Mouse (Mus musculus) urinary bladder, postnatal 25 days (tissue): Measurements from ENCODE around the gene Nepro.

ENCODE experiments used
- DNase-seq: peaks from one replicate; pipeline ENCODE4 v3.0.0; 2022; ENCODE audit warnings: low spot score

Gene Nepro

DNA sequence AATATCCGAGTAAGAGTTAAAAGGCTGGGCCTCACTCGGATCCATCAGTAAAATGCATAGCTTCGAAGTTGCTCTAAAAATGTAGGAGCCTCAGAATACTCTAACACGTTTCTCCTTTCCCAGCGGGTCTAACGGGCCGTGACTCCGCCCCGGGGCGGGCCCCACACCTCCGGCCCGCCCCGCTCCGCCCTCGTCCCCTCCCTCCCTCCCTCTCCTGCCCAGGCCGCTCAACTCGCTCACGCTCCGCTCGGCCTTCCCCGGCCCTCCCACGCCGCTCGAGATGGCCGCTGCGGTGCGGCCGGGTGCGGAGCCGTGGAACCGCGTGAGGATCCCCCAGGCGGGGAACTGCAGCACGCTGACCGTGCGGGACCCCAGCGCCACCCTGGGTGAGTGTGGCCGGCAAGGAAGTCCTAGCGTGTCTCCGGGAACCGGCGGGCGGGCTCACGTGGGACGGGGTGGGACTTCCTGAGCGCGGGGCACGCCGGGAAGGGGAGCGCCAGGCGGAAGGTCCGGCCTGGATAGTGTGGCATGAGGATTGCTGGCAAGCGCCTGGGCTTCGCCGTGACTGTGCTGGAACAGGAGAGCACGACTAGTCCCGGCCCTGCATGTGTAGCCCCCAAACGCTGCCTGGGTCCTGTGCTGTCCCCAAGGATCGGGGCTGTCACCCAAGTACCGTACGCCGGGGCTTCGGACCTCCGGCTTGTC, at the start of gene Nepro:
Nepro (plus strand) TSS at position 219 of the 705 bp plus-strand sequence.
- DNase-seq = peak; percentile 89

DNA sequence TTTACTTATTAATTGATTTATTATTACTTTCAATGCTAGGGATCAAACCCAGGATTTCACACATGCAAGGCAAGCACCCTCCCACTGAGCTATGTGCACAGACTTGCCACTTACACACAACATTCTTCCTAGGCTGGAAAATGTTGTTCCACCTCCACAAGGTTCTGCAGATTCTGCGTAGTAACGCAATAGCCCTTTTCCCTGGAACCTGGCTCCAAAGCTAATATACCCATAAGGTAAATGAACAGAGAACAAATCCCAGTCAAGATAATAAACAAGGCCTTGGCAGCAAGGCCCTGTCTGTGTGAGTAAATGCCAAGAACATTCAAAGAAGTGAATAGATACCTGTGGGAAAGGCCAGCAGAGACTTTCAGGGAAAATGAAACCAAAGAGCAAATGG, 47.7 kb upstream of the Nepro start:
- DNase-seq = no peak

DNA sequence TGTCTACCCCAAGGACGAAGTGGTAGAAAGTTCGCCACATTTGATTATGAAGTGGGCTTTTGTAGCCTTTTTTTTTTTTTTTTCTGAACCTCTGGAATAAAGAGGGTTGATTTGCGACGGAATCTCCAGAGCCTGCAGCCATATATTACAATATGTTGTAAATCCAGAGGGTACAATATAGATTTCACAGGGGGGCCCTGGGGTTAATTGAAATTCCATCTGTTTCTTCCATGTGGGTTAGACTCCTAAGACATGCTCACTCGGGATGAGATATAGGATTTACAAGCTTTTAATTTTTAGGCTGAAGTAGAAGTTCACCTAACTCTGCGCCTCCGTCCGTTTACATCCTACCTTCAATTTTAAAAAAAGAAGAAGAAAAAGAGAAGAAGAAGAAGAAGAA, 45.0 kb upstream of the Nepro start:
- no peak for DNase-seq

DNA sequence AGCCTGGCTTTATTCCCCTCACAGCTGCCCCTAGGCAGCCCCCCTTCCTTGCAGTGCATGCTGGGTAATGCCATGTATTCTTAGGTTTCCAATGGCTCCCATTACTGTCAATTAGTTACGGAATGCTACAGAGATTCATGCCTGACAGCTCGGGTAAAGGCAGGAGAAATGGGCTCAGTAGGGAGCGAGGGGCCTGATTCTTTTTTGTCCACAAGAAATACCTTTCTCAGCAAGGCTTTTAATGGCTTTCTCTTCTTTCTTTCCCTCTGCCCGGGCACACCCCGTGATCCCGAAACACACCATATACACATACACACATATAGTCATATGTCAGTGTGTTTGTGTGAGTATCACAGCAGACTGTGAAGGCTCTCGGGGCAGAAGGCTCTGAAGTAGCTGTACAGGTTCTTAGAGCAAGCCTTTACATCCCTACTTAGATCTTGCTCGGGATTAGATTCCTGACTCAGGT, 44.6 kb upstream of the Nepro start:
- DNase-seq = no peak

DNA sequence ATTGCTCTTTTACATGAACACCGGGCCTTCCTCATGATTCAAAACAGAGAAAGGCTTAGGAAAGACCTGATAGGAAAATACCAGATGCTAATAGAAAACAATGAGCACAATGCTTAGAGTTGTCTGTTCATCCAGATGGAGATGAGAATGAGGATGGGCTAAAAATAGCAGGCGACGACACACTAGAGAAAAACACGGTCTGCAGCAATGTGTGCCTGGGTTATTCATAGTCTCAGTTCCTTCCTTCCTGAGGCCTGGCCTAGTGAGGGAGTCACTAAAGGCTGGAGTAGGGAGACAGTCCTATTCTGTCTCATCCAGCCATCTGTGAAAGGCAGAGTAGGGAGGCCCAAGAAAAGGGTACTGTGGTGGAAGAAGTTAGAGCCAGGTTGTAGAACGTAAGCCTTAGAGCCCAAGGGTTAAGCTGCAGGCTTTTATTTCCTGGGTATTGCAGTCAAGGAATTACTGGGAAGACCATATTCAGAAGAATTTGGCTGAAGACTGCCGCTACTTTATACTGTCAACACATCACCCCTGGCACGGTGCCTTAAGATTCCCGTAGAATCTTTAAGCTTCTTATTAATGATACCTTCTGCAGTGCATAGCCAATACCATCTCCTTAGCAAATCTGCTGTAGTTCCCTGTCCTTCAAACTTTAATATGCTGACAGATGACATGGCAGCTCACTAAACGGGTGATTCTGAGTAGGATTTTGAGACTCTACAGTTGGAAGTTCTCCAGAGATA, 43.2 kb upstream of the Nepro start:
- DNase-seq = no peak

DNA sequence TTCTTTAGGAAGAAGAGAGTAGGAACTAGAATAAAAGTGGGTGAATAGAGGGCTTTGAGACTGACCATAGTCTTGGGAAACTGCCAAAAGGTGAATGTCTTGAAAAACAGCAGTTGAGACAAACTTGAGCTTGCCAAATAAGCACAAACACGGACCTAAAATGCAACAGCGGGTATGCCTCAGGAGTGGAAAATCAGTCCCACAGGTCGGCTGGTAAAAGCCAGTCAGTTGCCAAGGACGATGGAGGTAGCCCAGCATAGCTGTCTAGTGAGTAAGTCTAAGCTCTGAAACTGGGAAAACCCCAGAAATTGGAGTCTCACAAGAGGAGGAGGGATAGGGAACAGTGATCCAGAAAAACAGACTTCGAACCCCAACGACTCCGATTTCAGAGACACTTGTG, 39.5 kb upstream of the Nepro start:
- DNase-seq = no peak

DNA sequence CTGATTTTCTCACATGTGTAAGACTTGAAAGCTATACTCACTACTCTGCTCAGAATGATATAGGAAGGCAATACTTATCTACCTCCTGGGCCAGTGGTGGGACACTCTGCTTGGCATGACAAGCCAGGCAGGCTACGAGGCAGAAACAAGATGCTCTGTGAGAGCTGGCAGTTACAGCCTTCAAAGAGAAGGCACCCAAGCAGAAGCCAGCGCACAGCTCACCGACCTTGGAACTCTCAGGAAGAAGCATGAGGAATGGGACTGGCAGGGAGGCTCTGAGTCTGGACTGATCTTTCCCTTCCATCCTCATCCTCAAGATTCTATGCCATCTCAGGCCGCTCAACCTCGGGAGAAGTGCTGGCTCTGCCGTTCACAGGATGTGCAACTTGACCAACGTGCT, 38.7 kb upstream of the Nepro start:
- DNase-seq = no peak

DNA sequence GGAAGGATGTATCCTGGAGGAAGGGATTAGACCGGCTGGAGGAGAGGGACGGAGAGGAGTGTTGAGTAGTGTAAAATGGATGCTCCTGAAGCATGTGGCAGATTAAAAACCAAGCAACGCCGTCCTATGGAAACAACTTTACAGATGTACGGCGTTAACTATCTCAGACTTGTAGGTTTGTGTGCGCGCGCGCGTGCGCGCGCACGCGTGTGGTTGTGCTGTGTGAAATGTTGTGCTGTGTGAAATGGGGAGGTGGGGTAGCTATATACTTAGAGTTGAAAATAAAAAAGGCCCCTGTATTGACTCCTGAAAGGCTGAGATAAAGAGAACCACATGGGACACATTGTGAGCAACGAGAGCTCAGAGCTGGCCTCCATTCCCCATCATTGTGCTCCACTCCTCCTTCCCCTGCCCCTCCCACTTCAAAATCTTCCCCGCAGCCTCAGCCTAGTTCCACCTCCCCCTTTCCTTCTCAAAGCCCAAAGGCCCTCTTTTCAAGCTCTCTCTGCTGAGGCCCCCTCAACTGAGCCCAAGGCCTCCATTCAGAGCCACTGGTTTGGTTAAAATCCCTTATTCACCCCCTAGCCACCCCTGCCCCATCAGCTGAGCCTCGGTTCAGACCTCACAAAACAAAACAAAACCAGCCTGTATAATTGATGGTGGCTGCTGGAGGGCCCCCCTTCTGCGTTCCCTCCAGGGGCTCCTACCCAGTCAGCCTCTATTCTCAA, 36.9 kb upstream of the Nepro start:
- no peak for DNase-seq

DNA sequence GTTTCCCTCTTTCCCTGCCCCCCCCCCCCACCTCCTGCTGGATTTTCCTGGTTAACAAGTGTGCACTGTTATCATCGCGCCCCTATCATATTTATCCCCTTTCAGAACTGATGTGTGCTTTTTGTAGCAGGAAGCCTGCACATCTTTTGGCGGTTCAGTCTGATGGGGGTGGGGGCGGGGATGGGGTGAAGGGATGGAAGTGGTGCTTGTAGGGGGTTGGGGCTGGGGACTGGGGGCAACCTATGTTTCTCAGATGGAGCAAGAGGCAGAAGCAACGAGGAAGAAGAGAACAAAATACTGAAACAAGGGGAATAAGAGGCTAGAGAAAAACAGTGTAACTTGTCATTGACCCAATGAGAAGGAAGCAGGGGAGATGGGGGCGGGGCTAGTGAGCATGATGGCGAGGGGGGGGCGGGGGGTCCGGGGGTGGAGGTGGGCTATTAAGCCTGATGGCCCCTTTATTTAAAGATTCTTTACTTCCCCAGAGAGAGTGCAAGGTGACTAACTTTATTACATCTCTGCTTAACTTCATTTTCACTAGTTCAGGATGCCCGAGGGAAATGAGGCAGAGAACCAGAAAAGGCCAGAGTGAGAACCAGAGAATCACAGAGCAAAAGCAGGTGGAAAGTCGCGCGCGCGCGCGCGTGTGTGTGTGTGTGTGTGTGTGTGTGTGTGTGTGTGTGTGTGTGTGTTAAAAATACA, 36.2 kb upstream of the Nepro start:
- no peak for DNase-seq

DNA sequence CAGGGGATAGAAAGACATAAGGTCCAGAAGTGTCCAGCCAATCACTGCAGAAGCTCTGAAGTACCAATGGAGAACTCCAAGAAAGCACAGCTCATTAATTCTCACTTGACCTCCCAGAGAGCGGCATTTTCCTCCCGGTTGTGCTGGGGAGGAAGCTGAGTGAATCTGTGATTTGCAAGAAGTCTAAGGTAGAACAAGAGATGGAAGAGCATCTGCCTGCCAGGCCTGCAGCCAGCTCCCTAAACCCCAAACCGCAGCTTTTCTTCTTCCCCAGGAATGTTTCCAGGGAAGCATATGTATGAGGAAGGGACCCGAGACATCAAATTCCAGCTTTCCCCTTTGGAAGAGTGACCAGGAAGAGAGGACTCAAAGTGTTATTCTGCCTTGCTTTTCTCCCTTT, 35.6 kb upstream of the Nepro start:
- DNase-seq = no peak

DNA sequence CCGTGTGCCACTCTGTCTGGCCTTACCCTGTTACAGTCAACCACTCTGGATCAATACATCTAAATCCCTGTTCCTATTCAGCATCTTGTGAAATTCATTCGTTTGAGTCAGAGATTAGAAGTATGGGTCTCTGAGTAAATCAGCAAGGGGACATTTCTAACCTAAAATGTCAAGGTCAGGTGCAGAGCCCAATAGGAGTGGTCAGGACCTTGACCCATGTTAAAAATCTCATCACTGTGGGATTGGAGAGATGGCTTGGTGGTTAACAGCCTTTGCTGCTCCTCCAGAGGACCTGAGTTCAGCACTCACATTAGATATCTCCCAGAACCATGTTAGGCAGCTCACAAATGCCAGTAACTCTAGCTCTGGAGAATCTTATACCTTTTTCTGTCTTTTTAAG, 33.6 kb upstream of the Nepro start:
- DNase-seq = no peak

DNA sequence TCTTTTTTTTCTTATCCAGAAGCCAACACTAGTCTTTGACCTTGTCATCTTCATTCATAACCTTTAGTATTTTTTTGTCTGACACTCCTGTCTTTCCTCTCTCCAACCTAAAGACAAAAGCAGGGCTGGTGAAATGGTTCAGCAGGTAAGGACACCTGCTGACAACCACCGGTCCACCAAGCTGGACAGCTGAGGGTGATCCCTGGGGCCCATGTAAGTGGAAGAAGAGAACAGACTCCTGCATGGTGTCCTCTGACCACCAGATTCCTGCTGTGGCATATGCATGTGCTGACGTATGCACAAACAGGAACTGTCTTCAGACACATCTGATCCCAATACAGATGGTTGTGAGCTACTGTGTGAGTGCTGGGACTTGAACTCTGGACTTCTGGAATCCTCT, 33.0 kb upstream of the Nepro start:
- no peak for DNase-seq

DNA sequence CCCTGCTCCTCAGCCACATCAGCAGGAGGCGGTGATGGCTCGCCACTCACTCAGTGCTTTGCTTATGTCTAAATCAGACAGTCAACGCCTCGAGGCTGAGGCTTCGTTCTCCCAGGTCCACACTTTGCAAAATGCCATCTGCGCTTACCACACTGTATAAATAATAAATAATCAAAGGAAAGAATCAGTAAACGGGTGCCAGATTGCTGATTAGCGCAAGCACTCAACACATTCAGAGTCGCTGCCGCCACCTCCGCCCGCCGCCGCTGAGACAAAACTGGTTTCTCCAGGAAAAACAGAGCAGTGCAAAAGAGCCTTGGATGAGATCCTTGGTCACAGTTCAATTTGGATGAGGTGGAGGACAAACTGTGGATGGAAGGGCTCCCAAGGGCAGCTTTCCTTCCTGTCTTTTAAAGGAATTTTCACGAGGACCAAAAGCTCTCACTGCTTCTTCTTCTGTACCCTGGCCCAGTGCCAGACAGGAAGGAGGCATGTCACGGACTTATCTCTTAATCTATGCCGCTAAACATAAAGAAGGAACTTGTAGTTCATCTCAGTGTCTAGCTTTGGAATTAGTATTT, 32.5 kb upstream of the Nepro start:
- peak; percentile 29 for DNase-seq

DNA sequence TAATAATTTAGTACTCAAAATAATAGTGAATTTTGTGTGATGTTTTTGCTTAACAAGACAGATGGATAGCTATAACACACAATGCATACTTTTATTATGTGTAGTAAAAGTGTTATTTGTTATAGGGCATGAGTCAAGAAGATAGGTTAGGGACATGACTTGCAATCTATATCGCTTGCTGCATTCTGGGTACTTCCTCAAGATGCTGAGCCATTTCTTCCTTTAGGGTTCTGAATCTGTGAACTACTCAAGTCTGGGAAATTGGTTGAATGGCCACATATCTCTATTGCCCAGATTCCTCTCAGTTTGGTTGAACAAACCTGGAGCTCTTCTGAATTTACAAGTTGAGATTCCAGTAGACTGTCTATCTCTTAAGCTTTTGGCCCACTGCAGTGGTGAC, 31.6 kb upstream of the Nepro start:
- no peak for DNase-seq

DNA sequence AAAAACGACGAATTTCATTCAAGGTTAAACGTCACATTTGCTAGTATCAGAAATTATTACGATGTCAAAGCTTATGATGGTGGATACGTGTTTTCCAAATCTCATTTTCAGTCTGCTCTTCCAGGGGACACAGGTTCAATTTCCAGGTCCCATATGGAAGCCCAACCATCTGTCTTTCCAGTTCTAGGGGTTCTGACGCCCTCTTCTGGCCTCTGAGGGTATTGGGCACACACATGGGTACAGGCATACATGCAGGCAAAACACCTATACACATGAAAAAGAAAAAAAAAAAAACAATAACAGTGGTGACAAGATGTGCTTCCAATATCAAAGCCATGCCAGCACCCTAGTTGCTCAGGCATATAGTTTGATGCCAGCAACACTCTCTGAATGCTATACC, 30.4 kb upstream of the Nepro start:
- DNase-seq = no peak

DNA sequence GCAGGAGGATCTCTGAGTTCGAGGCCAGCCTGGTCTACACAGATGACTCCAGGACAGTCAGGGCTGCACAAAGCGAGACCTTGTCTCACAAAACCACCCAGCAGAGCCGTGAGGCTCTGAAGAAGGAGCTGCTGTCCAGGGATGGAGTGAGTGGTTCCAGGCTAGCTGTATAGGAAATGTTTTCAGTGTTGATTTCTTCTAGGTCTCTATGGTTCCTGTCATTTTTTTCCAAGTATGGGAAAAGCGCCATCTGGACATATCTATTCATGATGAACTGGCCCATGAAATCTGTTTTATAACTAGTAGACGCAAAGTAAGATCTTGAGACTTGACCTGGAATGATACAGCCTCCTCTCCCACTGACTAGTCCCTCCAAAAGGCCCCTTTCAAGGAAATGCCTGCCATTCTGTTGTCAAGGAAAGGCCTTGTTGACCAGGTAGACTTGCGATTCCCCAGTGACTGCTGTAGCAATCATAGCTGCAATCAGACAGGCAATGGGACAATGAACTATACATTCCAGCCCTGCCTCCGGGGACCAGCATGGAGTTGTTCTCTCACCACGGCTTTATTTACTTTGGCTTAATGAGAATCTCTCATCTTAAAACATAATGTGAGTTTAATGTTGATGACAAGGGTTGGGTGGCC, 28.8 kb upstream of the Nepro start:
- DNase-seq = no peak

DNA sequence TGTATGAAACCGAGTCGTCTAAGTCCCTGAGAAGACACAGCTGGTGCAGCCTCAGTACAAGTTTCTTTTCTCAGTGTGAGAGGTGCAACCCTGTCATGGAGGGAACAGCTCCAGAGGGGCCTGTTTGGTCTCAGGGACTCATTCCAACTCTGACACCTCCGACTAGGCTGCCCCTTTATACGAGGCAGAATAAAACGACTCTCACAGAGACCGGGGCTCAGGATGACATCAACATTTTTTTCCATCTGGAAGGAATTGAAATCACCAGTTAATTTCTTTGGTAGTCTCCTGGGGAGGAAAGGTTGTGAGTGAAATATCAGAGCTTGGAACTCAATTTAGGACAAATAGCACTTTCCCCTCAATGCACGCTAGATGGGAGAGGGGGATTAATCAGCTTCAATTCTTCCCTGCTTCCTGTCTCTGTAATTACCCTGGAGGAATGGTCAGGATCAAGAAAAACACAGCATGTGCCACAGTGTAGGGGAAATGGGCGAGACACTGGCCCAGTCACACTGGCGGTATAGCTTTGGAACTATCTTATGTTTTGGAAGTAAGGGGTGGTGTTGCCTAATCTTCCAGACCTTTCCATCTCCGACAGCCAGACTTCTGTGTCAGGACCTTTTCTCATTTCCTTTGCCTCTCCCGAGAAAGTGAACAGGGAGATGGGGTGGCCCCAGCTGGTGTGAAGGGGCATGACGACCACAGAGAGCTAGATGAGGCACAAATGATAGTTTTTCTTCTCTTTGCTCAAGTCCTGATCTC, 28.1 kb upstream of the Nepro start:
- DNase-seq = no peak

DNA sequence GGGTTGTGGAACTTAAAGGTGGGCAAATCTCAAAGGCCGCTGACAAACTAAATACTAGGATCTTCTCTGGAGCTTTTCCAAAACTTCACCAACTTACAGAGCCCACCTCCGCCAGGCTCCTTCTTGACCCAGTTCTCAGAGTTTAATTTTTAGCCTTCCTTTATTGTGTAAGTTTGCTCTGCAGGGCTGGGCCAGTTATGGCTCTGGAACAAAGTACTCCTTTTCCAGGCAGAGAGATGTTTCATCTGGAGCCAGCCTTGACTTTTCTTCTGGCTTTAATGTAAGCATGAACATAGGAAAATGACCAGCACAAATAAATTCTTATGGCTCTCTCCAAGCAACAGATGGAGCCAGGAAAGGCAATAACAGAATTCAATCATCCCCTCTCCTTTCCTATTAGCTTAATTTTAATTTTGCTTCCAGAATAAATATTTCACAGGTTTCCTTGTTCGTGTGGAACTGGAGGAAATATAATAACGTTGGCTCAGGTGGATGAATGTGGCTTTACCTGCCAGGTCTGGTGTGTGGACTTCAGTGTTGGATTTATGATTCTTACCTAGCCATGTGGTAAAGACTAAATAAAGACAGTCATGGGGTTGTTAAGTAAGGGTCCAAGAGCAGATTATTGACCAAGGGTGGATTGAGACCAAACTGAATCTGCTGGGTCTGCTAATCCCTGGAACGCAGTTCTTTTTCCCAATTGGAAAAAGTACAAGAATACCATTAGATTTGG, 26.5 kb upstream of the Nepro start:
- DNase-seq = no peak

DNA sequence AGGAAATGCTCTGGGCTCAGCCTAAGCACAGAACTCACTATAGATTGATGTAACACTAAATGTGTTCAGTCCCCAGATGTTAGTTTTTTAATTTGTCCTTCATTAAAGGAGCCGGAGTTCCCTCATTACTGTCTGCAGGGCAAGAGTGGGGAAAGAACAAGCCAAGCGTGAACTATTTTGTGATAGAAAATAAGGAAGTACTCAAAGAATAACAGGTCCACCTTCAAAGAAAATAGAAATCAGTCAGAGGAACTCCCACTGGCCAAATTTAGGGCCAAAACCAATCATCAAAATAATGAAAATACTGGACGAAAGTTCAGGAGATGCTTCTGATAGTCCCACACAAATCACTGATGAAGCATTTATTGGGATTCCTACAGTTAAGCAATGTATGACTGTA, 22.9 kb upstream of the Nepro start:
- DNase-seq = no peak

DNA sequence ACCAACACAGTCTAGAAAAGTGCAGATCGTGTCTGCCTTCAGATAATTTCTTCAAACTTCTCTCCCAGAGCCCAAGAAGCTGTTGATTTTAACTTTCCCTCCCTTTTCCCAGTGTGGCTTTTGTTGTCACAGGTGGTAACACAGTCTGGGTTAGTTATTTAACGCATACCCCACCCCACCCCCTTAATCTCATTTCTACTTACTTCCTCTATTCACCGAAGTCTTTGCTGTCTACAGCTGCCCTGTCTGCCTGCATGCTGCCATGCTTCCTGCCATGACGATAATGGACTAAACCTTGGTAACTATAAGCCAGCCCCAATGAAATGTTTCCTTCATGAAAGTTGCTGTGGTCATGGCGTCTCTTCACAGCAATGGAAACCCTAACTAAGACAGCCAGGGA, 21.8 kb upstream of the Nepro start:
- no peak for DNase-seq
